Mouse (Mus musculus): Measurements from ENCODE around the gene Pola1.
"Not testable (repeated sequence)": the region's sequence is repeated elsewhere in the genome, so short reads cannot be mapped to it uniquely, and the experiment has no call there.

Gene Pola1

DNA sequence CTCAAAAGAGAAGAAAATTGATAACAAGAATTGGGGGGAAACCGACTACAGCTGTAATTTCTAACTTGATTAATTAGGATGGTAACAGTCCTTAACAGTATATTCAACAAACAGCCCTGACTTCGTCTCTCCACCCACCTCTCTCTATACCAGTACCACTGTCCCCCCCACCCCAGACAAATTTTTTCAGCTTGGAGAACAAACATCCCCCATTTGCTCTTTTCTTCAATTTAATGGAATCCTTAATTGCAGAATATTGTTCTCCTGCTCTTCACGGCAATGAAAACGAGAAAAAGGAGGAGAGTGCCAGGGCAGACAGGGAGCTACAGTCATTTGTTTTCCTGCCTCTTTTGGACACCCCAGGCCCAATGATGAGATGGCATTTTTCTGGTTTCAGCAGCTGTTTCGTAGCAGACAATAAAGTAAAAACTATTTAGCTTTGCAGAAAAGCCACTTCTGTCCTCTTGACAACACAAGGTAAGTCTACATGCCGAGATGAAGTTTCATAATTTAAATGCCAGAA lies 202.2 kb downstream of the Pola1 start:
- in situ Hi-C loops (cut with MboI, MseI) = no loop called here

DNA sequence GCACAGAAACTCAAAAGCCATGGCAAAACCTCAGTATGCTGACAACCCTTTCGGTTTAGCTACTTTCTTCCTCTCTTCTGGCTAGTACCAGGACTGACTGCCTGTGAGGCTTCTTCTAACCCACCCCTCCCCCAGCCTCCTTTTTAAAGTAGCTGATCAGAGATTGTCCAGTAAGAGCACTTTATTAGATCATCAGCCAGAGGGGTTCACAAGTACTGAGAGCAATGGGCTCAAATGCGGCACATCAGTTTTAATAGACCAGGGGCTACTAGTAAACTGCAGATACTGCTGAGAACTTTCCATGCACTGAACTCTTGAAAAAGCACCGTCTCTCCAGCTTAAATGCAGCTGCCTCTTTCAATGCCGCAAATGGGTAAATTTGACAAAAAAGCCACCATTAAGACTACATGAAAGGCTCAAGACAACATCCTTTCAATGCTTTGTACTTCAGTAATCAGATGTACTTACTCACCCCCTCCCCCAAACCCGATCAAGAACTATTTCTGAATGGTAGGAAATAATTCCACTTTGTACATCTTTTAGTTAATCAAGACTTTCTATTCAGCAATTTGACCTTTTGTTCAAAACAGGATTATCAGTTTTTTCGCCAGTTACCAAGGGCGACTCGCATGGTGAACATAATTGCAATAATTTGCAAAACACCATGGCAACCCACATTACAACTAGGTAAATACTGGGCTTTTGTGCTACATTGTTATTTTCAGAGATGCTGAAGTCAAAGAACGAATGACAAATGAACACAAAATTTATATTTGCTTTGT lies 202.8 kb downstream of the Pola1 start:
- in situ Hi-C loops (cut with MboI, MseI) = no loop called here

DNA sequence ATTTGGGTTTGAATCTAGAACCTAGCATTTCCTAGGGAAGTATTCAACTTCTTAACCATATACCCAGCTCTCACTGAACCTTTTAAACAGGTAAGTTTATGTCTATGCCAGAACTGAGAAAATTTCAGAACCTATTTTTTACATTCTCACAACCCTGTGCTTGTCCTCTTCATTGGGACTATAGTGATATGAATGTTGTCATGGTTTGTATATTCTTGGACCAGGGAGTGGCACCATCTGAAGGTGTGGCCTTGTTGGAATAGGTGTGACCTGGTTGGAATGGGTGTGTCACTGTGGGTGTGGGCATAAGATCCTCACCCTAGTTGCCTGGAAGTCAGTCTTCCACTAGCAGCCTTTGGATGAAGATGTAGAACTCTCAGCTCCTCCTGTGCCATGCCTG lies 231.1 kb downstream of the Pola1 start:
- in situ Hi-C loops (cut with MboI, MseI) = not testable (repeated sequence)

DNA sequence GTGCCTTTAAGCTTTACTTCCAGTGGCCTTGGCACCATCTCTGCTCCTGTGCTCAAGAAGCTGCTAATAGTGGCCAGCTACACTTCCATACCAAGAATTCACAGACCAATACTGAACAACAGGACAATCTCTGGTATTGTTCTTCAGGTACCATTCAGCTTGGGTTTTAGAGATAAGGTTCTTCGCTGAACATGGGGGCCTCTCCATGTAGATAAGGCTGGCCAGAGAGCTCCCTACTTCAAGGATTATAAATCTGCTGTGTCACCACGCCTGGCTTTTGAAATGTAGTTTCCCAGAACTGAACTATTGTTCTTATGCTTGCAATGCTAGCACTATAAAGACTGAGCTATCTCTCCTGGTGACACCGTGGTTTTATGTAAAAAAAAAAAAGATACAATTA lies 234.9 kb downstream of the Pola1 start:
- in situ Hi-C loops (cut with MboI, MseI) = no loop called here

DNA sequence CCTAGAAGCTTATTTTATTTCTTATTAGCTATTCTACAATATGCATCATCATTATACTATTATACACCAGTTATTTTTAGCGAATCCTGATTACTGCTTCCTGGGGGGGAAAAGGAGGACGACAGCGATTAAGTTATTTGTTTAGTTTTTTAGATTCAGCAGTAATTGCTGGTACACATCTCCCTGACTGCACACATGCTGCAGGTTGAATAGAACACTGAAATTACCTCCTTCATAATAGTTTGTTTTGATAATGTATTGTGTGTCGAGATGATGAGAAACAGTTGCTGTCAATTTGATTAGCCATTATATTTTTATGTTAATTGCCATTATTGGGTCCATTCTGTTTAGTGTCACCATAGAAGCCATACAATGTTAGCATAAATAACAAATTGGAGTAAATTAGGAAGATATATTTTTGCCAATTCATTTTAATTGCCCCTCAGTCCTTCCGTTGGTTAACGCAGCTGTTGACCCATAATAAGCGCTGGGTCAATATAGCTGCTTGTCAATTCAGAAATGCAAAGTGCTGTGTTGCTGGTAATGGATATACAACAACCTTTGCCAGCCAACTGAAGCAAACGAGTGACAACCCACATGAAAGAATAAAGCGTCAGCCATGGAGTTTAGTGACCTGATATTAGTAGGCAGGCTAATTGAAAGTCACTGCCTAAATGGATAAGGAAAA lies 254.5 kb downstream of the Pola1 start:
- in situ Hi-C loops (cut with MboI, MseI) = no loop called here

DNA sequence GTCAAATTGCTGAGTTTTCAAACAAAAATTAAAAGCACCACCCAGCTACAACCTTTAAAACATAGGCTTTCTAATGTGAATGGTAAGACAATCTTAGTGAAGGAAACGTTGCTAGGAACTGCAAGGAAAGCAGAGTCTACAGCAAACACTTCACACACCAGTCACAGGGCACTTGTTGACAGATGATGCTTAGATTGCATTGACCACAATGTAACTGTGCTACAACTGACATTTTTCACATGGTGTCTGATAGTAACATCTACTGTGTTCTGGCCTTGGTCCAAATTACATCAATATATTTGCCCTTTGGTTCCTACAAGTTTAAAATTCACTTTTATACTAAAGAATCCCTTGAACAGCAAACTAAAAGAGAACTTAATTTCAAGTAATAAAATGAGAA lies 258.5 kb downstream of the Pola1 start:
- in situ Hi-C loops (cut with MboI, MseI) = no loop called here

DNA sequence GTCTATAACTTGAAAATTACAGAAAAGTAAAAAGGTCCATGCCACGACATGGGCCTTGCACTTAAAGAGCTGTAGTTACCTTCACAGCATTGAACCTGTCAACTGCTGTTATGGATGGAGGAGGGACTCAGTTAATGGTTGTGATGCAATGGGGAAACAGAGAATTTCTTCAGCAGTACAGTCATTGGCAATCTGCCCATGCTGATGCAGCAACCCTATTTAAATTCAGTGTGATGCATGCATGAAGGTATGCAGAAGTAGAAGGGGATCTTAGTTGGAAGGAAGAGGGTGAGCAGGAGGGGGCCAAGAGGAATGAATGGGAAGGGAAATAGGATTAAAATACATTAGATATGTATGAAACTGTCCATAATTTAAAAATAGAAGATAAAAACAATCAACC lies 262.2 kb downstream of the Pola1 start:
- in situ Hi-C loops (cut with MboI, MseI) = no loop called here

DNA sequence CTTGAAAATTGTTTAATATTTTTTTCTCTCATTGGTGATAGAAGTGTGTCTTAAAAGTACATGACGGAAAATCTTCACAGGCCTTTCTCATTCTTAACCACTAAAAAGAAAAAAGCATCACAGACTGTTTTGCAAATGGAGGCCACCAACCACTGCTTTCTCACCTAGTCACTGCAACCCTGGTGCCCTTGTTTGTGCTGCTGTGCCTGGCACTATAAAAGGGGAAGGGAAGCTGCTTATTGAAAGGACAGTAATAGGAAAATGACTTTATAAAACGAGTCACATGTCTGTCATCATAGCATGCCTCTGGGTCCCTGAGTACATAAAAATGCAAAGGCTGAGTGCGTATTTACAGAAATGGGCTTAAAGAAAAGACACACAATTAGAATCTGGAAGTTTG lies 263.7 kb downstream of the Pola1 start:
- in situ Hi-C loops (cut with MboI, MseI) = no loop called here

DNA sequence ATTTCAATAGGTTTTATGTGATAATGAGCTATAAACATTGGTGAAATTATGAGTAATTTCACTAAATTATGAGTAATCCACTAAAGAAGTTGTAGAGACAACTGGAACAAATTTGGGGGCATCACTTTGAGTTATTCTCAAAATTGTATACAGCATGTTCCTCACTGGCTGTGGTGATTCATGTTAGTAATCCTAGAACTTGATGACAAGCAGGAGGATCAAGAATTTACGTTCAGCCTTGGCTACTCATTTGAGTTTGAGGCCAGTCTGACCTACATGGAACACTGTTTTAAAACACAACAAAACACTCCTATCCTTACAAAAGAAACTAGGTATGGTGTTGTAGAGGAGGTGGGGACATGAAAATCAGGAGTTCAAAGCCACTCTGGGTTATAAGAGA lies 310.6 kb downstream of the Pola1 start:
- in situ Hi-C loops (cut with MboI, MseI) = no loop called here

DNA sequence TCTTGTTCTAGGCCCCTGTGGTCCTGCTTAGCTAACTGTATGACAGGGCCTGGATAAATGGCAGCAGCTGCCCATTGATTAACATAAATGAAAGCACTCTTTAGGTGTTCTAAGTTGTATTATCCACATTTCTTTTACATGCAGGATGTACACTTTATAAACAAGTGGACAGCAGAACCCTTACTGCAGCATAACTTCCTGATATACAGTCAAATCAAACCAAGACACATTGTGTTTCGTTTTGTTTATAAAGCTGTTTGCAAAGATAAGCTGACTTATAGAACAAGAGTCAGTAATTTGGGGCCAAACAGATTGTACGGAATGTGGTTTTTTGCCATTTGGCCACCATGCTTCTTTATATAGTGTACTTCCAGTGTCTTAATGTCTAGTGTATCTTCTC lies 312.0 kb downstream of the Pola1 start:
- in situ Hi-C loops (cut with MboI, MseI) = no loop called here

DNA sequence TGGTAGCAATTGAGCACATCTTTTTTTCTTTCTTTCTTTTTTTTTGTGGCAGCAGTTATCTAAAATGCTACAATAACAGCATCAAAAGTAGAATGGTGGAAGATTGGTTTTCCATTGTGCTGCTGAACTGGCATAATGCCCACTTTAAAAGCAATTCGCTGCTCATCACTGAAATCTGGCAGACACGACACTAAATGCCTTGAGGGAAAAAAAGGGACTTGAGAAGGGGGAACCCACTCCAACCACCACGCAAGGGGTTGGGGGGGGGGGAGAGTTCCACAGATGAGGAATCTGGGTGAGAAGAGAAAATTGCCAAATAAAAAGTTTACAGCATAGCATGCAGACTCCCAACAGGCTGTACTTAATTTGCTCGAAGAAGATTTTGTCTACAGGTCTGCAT lies 314.4 kb downstream of the Pola1 start:
- in situ Hi-C loops (cut with MboI, MseI) = no loop called here

DNA sequence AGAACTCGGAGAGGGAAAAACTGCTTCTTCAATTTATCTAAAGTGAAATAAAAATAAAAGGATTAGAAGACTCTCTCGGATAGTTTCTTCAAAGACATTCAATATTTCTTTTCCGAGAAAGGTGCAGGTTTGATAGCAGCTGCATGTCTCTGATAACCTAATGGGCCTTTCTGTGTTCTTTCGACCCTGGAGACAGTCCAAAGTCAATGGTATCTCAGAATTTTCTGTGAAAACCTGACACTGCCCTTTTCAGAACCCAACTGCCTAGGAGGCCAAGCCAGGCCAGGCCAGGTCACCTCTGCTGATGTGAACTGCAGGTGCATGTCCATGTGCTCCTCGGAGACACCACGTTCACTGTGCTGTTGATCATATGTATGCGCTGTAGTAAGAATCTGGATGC lies 326.2 kb downstream of the Pola1 start:
- in situ Hi-C loops (cut with MboI, MseI) = no loop called here

DNA sequence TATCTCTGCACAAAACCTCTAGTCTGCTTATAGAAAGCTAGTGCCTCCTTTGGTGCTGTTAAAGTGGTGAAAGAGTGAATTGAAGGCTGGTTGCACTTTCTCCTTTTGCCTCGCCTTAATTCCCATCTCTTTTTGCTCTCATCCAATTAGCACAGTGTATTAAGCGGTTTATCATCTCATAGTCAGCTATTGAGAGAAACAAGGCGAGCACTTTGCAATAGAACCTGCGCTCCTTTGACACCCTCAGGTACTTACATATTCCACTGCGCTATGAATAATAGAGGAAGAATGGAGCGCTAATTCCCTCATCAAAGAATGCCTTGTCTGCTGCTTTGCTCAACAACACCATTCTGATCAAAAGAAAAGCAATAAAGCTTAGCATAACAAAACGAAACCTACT lies 330.2 kb downstream of the Pola1 start:
- in situ Hi-C loops (cut with MboI, MseI) = no loop called here

DNA sequence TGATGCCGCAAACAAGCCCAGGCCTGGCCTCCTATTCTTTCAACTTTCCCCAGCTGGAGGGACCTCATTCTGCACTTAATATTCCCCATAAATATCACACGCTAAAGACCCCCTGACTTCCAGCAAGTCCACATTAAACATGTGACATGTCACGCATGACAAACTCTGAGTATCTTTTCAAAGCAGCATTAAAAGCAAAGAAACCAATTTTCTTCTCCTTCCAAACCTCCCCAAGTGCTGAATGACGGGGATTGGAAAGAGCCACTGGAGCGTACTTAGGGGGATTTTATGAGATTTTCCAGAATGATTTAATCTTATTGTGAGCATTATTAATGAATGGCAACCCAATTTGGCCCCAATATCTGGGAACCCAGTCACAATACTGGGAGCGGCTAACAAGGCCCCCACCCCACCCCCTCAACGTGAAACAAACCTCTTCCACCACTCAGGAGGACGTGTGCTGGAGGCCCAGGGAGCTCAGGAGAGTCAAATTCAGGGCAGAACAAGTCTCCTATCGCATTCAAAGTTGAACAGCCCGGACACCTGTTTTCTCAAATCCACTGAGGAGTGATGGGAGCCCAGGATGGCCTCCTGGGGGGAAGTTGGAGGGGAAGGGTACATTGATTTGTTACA lies 331.7 kb downstream of the Pola1 start:
- in situ Hi-C loops (cut with MboI, MseI) = no loop called here

DNA sequence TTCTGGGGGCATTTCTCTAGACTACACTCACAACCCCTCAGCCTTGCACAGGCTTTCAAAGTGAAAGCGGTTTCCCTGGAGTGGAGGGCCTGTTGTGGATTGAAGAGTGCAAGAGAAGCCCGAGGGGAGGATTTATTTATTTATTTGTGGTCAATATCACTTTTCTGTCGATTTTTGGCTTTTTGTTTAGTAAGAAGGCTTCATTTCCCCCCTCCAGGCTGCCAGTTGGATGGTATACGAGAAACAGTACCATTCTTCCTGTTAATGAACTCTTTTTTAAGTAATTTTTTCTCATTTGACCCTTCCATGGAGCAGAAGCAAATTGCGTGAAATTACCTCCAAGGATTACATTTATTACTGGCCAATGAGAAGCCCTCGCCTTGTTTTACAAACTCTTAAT lies 332.2 kb downstream of the Pola1 start:
- in situ Hi-C loops (cut with MboI, MseI) = no loop called here

DNA sequence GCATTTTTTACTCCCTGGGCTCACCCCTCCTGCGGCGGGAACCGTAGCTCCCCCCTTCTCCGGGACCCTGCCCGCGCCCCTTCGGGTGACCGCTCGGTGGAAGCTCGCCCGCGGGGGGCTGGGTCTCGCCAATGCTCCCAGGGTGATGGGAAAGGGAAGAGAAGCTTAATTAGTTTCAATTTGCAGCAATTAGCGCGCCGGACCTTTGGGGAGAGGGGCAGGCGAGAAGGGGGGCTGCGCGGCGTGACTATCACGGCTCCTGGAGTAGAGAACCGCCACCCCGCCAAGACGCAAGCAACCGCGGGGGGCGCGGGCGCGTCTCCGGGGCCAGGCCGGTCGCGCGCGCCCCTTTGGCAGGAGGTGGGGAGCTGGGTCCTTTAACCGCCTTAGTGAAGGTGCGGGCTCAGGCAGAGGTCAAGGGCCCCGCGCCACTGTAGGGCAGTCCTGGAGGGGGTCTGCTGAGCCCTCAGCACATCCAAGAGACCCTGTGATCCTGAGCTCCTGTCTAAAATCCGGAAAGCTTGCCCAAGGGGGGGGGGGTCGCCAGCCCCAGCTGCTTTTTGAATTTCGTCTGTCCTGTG lies 332.8 kb downstream of the Pola1 start:
- in situ Hi-C loops (cut with MboI, MseI) = no loop called here

DNA sequence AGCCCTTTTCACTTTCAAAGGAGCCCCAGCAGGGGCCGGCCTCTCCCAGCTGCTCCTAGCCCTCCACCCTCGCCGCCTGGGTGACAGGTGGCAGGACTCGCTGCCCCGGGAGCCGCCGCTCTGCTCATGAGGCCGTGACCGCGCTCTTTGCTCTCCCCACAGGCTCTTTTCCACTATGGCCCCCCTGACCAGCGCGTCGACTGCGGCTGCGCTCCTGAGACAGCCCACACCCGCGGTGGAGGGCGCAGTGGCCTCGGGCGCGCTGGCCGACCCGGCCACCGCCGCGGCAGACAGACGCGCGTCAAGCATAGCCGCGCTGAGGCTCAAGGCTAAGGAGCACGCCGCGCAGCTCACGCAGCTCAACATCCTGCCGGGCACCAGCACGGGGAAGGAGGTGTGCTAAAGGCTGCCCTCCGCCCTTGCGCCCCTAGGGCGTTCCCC lies 334.9 kb downstream of the Pola1 start:
- in situ Hi-C loops (cut with MboI, MseI) = no loop called here

DNA sequence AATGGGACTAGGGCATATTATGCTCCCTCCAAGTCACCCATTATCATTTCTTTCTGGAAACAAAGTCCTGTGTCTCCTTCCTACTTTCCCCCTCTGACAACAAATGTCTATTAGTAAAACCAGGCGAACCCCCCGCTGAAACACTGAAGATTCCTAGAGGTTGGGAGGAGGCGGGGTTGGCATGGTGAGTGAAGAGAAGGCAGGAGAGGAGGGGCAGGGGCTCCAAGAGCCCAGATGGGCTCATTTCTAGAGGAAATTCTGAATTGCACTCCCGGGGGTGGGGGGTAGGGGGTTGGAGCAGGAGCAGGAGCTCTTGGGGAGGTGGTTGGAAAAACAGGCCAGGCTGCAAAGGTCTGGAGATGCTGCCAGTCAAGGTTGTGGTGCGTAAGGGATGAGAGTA lies 336.1 kb downstream of the Pola1 start:
- in situ Hi-C loops (cut with MboI, MseI) = no loop called here

DNA sequence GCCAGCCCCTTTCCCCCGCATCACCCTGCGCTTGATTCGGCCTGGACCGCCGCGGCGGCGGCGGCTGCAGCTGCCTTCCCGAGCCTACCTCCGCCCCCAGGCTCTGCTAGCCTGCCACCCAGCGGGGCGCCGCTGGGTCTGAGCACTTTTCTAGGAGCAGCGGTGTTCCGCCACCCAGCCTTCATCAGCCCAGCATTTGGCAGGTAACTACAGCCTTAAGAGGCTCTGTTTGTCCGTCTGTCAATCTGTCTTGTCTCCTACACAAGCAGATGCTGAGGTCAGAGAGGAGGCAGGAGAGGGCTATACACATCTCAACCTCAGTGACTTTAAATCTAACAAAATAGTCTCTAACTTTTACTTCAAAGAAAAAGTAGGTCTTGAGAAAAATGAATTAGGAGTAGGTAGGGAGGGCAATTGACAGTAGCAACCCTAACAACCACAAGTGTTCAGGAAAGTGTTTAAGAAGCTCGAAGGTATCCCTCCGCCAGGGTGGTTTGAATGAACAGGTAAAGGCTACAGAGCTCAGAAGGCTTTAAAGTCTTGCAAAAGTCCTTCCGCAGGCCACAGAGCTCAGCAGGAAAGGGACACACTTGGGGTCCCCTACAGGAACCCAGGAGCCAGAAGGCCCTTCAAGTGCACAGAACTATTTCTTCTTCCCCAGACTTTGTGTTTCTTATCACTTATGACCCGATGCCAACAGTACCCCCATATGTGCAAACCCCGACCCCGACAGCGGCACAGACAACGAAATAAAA lies 337.0 kb downstream of the Pola1 start:
- in situ Hi-C loops (cut with MboI, MseI) = no loop called here

DNA sequence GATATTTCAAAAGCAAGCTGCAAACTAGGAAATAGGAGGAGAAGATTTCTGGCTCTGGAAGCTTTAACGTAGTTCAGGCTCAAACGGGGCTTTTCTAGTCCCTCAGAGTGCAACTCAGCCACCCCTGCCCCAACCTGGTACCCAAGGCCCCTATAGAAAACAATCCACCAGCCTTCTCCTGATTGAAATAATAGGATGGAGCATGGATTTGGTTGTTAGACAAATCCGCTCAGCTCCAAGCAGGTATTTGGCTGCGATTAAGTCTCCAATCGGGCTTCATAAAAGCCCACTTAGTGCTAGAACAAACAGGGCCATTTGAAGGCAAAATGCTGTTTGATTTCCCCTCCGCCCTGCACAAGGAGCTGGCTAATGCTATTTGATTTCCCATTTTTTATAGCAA lies 339.9 kb downstream of the Pola1 start:
- in situ Hi-C loops (cut with MboI, MseI) = no loop called here

DNA sequence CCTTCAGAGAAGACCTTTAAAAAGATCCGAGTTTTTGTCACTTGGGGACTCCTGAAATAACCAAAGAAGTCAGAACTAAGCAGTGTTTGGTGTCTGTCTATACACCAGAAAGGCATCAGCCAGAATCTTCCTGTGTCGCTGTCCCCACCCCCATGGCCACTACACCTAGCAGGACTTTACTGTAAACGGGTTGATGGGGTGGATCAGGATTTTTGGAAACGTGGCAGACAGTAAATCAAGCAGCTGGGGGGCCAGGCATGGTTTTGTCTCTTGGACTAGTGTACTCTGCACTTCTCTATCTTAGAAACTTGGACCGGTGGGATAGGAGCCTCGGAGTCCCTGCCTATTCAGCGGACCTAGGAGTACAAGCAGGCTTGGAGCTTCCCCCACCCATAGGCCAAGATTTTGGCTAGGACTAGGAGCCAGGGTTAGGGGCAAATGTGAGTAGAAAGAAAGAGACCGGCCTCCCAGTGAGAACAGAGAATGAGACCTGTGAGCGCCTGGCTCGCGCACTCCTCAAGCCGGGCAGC lies 342.0 kb downstream of the Pola1 start:
- in situ Hi-C loops (cut with MboI, MseI) = no loop called here
